Mouse (Mus musculus) ES-Bruce4 (cell line): Measurements from ENCODE around the gene Dhx34.

Source experiments
- CTCF ChIP-seq: IDR thresholded peaks from one replicate; pipeline ENCODE4 v1.8.1; 2011; ENCODE audit warnings: low read depth, low read length
- EP300 ChIP-seq: IDR thresholded peaks from 2 replicates; pipeline ENCODE4 v1.6.1; 2011; ENCODE audit warnings: low read depth, low read length; ENCODE audit not compliant: insufficient read depth
- POLR2A ChIP-seq: IDR thresholded peaks from one replicate; pipeline ENCODE4 v1.8.1; 2011; ENCODE audit warnings: low read length; ENCODE audit not compliant: insufficient read depth

DNA sequence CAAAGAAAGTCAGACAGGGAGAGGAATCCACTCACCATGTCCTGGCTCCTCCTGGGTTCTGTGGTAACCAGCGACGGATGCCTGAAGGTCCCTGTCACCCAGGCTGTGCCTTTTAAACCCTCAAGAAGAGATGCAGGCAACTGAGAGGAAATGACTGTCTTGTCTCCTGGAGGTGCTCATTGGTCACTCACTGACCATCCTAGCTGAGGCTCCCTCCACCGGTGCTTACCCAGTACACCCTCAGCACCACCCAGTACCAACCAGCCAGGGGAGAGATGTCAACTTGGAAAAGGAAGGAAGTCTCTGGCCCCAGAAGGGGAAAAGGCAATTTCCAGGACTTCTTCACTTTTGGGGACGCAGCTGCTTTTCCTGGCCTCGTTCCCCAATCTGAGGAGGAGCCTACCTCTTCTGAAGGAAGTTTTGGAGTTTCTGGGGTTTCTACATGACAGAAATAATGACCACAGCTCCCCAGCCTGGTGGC, 37.3 kb upstream of the Dhx34 start, which contains the start of gene C5ar1:
- no peak for TF ChIP-seq CTCF
- no peak for TF ChIP-seq POLR2A
- TF ChIP-seq EP300: no peak
